Mouse (Mus musculus) testis, adult 2 months (tissue): Measurements from ENCODE around the gene Gna13.

Source experiments
- CTCF ChIP-seq: fragments of 200-500 bp; IDR thresholded peaks from 2 replicates; pipeline ENCODE4 v1.5.1; 2012; ENCODE audit warnings: low read depth, mild to moderate bottlenecking, inconsistent platforms, low read length, moderate library complexity; ENCODE audit not compliant: control insufficient read depth, insufficient read depth, insufficient replicate concordance
- POLR2A ChIP-seq: fragments of 200-500 bp; IDR thresholded peaks from 2 replicates; pipeline ENCODE4 v1.6.1; 2012; ENCODE audit warnings: low read depth, mild to moderate bottlenecking, inconsistent platforms, low read length, moderate library complexity; ENCODE audit not compliant: control insufficient read depth

DNA sequence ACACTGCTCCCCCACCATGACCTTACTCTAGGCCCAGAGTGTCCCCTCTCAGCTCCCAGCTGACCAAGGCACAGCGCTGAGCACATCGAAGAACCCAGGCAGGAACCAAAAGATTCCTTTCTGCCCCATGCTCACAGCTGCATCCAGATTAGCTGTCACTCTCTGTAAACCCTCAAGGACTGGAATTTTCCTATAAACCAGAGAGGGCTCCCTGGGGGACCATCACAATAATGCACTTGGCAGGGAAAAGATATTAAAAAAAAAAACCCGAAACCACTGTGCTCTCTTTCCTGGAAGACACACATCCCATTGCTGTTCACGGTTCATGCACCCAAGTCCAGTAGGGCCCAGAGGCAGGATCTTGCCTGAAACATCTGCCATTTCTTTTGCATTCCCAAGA lies 33.3 kb upstream of the Gna13 start:
- TF ChIP-seq POLR2A: no peak
- TF ChIP-seq CTCF: no peak
